In genomic region chr14:54583681-54584338, GRCm38 (mm10) we compare ENCODE assay signal across 8 mouse cellular contexts. TPM values are rescaled to one million over a fixed set of nuclear protein-coding genes. Genes with fewer than 3 reads are reported as not detected.
DNase-seq lines count a peak whose midpoint lies in the region; ATAC-seq and TF ChIP-seq lines count a peak whose summit lies in the region.

No protein-coding gene starts in this region.

- no peak overlapping the region for H3K27ac ChIP-seq in bone marrow macrophage, adult 2 months (ENCODE audit: insufficient read depth, low read depth, low read length)
- no peak overlapping the region for H3K27ac ChIP-seq in forebrain, embryonic 14.5 days (ENCODE audit: low read depth, low read length)
- H3K27ac ChIP-seq in kidney, embryonic 14.5 days (ENCODE audit: low read depth, low read length), result no peak overlapping the region

- peaks cover 13% of the 10 kb centered on the region for H3K4me1 ChIP-seq in bone marrow macrophage, adult 2 months (ENCODE audit: control insufficient read depth, insufficient read depth, low read length)
- no peaks in the 10 kb centered on the region for H3K4me1 ChIP-seq in forebrain, embryonic 14.5 days (ENCODE audit: control insufficient read depth, insufficient read depth, low read length)
- H3K4me1 ChIP-seq in kidney, embryonic 14.5 days (ENCODE audit: control insufficient read depth, insufficient read depth, low read length), result 0 out of 2 replicates have a peak, but pooled peaks cover 2% of the 10 kb centered on the region

- H3K4me2 ChIP-seq in forebrain, embryonic 14.5 days (ENCODE audit: low read length), result no peak overlapping the region
- H3K4me2 ChIP-seq in kidney, embryonic 14.5 days (replicated peaks; ENCODE audit: low read depth, low read length), result no peak overlapping the region

- 0 out of 2 replicates have a peak, but pooled peaks cover 9% of the 10 kb centered on the region for H3K36me3 ChIP-seq in forebrain, embryonic 14.5 days (ENCODE audit: control insufficient read depth, insufficient read depth, low read length)
- peaks cover 3% of the 10 kb centered on the region; the same call in 1 of the 2 replicates for H3K36me3 ChIP-seq in kidney, embryonic 14.5 days (ENCODE audit: control insufficient read depth, insufficient read depth, low read length)

- no peak overlapping the region for H3K9ac ChIP-seq in forebrain, embryonic 14.5 days (ENCODE audit: low read length)
- H3K9ac ChIP-seq in kidney, embryonic 14.5 days (ENCODE audit: low read depth, low read length), result no peak overlapping the region

- peak; percentile 57; the same call in 1 of the 2 replicates for ATAC-seq in forebrain, embryonic 14.5 days
- peak; percentile 56 for ATAC-seq in kidney, embryonic 14.5 days (ENCODE audit: low FRiP score, low TSS enrichment)

- H3K9me3 ChIP-seq in forebrain, embryonic 14.5 days (replicated peaks; ENCODE audit: control insufficient read depth, low read length), result no peaks in the 10 kb centered on the region
- H3K9me3 ChIP-seq in kidney, embryonic 14.5 days (ENCODE audit: control insufficient read depth, low read length), result no peaks in the 10 kb centered on the region

- TF ChIP-seq POLR2A in bone marrow macrophage, adult 2 months (IDR thresholded peaks at IDR 0.05; ENCODE audit: borderline replicate concordance, low read depth, low read length), result no peak

- TF ChIP-seq CTCF in bone marrow macrophage, adult 2 months (IDR thresholded peaks at IDR 0.05; ENCODE audit: low read depth, low read length), result peak; percentile 65

- H3K27me3 ChIP-seq in forebrain, embryonic 14.5 days (replicated peaks; ENCODE audit: control insufficient read depth, insufficient read depth, low read length), result no peaks in the 10 kb centered on the region
- no peaks in the 10 kb centered on the region for H3K27me3 ChIP-seq in kidney, embryonic 14.5 days (ENCODE audit: control insufficient read depth, insufficient read depth, low read length)

- no peak overlapping the region for H3K4me3 ChIP-seq in bone marrow macrophage, adult 2 months (ENCODE audit: insufficient read depth, low read length)
- H3K4me3 ChIP-seq in forebrain, embryonic 14.5 days (ENCODE audit: low read depth, low read length), result no peak overlapping the region
- H3K4me3 ChIP-seq in kidney, embryonic 14.5 days (ENCODE audit: low read length), result no peak overlapping the region

- DNase-seq in adrenal gland, adult 18-20 months (ENCODE audit: low spot score in 2 of 2), result peak; percentile 57 to 61
- no peak for DNase-seq in adrenal gland, adult 8-10 months
- DNase-seq in 3T3-L1 (ENCODE audit: low read depth, low spot score), result peak; percentile 51
- peak; percentile 67 for DNase-seq in forebrain, embryonic 14.5 days (ENCODE audit: low spot score)
- DNase-seq in lung, postnatal 14 days, result peak; percentile 82
- DNase-seq in spleen, postnatal 10 days (ENCODE audit: low spot score in 2 of 2), result peak; percentile 45 to 76

- whole genome bisulfite sequencing in forebrain, embryonic 14.5 days, result 43% methylated on average over 7 of the region's 7 CpGs
- WGBS in kidney, embryonic 14.5 days, result 43% methylated on average over 7 of the region's 7 CpGs

RNA-seq across cellular contexts. Expression of gene Ajuba, which starts 6.5 kb away (rescaled TPM):
- total RNA-seq in adrenal gland, adult 18-20 months (2021), result 10 to 100 TPM; 20.5 to 26.0 TPM
- 10 to 100 TPM; 23.7 to 41.6 (median 32.6) TPM for total RNA-seq in adrenal gland, adult 8-10 months (2022)
- polyA plus RNA-seq in bone marrow macrophage, adult 2 months (2012; ENCODE audit: insufficient read depth, insufficient read length, missing spikeins), result 0.84 and 0.91 TPM in 2 replicates
- polyA plus RNA-seq in forebrain, embryonic 14.5 days (2014; fragmentation: Nextera tagmentation; extraction: Ambion mirVana), result 3.4 and 4.0 TPM in 2 replicates
- polyA plus RNA-seq in kidney, embryonic 14.5 days (2014; fragmentation: Nextera tagmentation; extraction: Ambion mirVana), result 17.4 and 32.2 TPM in 2 replicates

RNA-seq across cellular contexts. Expression of gene 4931414P19Rik, which starts 22.0 kb away (rescaled TPM):
- total RNA-seq in adrenal gland, adult 18-20 months (2021), result 1 to 10 TPM; 2.7 to 6.5 TPM
- 1 to 10 TPM; 3.6 to 6.2 (median 5.0) TPM for total RNA-seq in adrenal gland, adult 8-10 months (2022)
- polyA plus RNA-seq in bone marrow macrophage, adult 2 months (2012; ENCODE audit: insufficient read depth, insufficient read length, missing spikeins), result 4.1 and 8.3 TPM in 2 replicates
- polyA plus RNA-seq in forebrain, embryonic 14.5 days (2014; fragmentation: Nextera tagmentation; extraction: Ambion mirVana), result 6.3 and 8.7 TPM in 2 replicates
- polyA plus RNA-seq in kidney, embryonic 14.5 days (2014; fragmentation: Nextera tagmentation; extraction: Ambion mirVana), result 5.7 and 7.7 TPM in 2 replicates

RNA-seq across cellular contexts. Expression of gene Haus4, which starts 29.4 kb away (rescaled TPM):
- 10 to 100 TPM; 11.2 to 18.9 TPM for total RNA-seq in adrenal gland, adult 18-20 months (2021)
- total RNA-seq in adrenal gland, adult 8-10 months (2022), result 10 to 100 TPM; 24.1 to 34.1 (median 29.4) TPM
- polyA plus RNA-seq in bone marrow macrophage, adult 2 months (2012; ENCODE audit: insufficient read depth, insufficient read length, missing spikeins), result 29.3 and 31.9 TPM in 2 replicates
- polyA plus RNA-seq in forebrain, embryonic 14.5 days (2014; fragmentation: Nextera tagmentation; extraction: Ambion mirVana), result 24.9 and 27.3 TPM in 2 replicates
- 56.3 and 60.9 TPM in 2 replicates for polyA plus RNA-seq in kidney, embryonic 14.5 days (2014; fragmentation: Nextera tagmentation; extraction: Ambion mirVana)

RNA-seq across cellular contexts. Expression of gene Psmb5, which starts 34.0 kb away (rescaled TPM):
- total RNA-seq in adrenal gland, adult 18-20 months (2021), result 100 to 1,000 TPM; 273 to 381 TPM
- total RNA-seq in adrenal gland, adult 8-10 months (2022), result 100 to 1,000 TPM; 254 to 479 (median 341) TPM
- 99.1 and 108 TPM in 2 replicates for polyA plus RNA-seq in bone marrow macrophage, adult 2 months (2012; ENCODE audit: insufficient read depth, insufficient read length, missing spikeins)
- 506 and 542 TPM in 2 replicates for polyA plus RNA-seq in forebrain, embryonic 14.5 days (2014; fragmentation: Nextera tagmentation; extraction: Ambion mirVana)
- 420 and 456 TPM in 2 replicates for polyA plus RNA-seq in kidney, embryonic 14.5 days (2014; fragmentation: Nextera tagmentation; extraction: Ambion mirVana)

RNA-seq across cellular contexts. Expression of gene Psmb11, which starts 37.4 kb away (rescaled TPM):
- total RNA-seq in adrenal gland, adult 18-20 months (2021), result not detected
- not detected for total RNA-seq in adrenal gland, adult 8-10 months (2022)
- polyA plus RNA-seq in bone marrow macrophage, adult 2 months (2012; ENCODE audit: insufficient read depth, insufficient read length, missing spikeins), result not detected in 2 replicates
- polyA plus RNA-seq in forebrain, embryonic 14.5 days (2014; fragmentation: Nextera tagmentation; extraction: Ambion mirVana), result not detected in 2 replicates
- not detected in 2 replicates for polyA plus RNA-seq in kidney, embryonic 14.5 days (2014; fragmentation: Nextera tagmentation; extraction: Ambion mirVana)
